Mouse (Mus musculus) MEL (cell line): ENCODE measurements at regions not wholly inside any gene's neighbourhood (a gene's known extent, or its start where the extent isn't known, plus 50 kb on each side); places are given as distances from the start of the nearest gene placed in this dataset.

Source experiments
- DNase-seq: peaks from one replicate; pipeline ENCODE4 v3.0.0; 2011; ENCODE audit warnings: low read depth, low spot score
- H3K27ac ChIP-seq: 2 replicates; pipeline ENCODE4 v1.5.1; 2012; ENCODE audit warnings: low read depth, mild to moderate bottlenecking, control low read depth, low read length, moderate library complexity; ENCODE audit not compliant: control insufficient read depth
- H3K27me3 ChIP-seq, 2 experiments: fragments of 150-350 bp in 1 of 2; sonication (generic) in 1 of 2; 2 replicates each; pipeline ENCODE4 v1.6.1; 2012; ENCODE audit warnings: low read length in 2 of 2, mild to moderate bottlenecking in 2 of 2, improper control_type of control experiment in 1 of 2, moderate library complexity in 1 of 2; ENCODE audit not compliant: insufficient read depth in 2 of 2, control insufficient read depth in 1 of 2
- H3K36me3 ChIP-seq, 2 experiments: 2 replicates each; pipeline ENCODE4 v1.6.1; 2012 to 2014; ENCODE audit warnings: low read length in 2 of 2, improper control_type of control experiment in 1 of 2, inconsistent platforms in 1 of 2, mild to moderate bottlenecking in 1 of 2; ENCODE audit not compliant: insufficient read depth in 2 of 2, control insufficient read depth in 1 of 2
- H3K4me1 ChIP-seq, 2 experiments: fragments of 150-350 bp in 1 of 2; sonication (generic) in 1 of 2; 2 replicates each; pipeline ENCODE4 v1.6.1; 2012; ENCODE audit warnings: low read length in 2 of 2, improper control_type of control experiment in 1 of 2, mild to moderate bottlenecking in 1 of 2; ENCODE audit not compliant: insufficient read depth in 2 of 2, control insufficient read depth in 1 of 2
- H3K4me3 ChIP-seq, 2 experiments: fragments of 150-350 bp in 1 of 2; sonication (generic) in 1 of 2; 2 replicates each; pipeline ENCODE4 v1.5.1; 2012; ENCODE audit warnings: low read depth in 2 of 2, low read length in 2 of 2, mild to moderate bottlenecking in 2 of 2, moderate library complexity in 2 of 2, control low read depth in 1 of 2, improper control_type of control experiment in 1 of 2; ENCODE audit not compliant: control insufficient read depth in 1 of 2, insufficient read depth in 1 of 2
- H3K79me2 ChIP-seq: 2 replicates; pipeline ENCODE4 v1.6.1; 2012; ENCODE audit warnings: mild to moderate bottlenecking, low read length, moderate library complexity; ENCODE audit not compliant: control insufficient read depth, poor library complexity, insufficient read depth
- H3K9ac ChIP-seq: 2 replicates; pipeline ENCODE4 v1.6.1; 2012; ENCODE audit warnings: low read depth, mild to moderate bottlenecking, control low read depth, low read length, moderate library complexity; ENCODE audit not compliant: control insufficient read depth, poor library complexity, severe bottlenecking
- H3K9me3 ChIP-seq: fragments of 150-350 bp; sonication (generic); replicated peaks from 2 replicates; pipeline ENCODE4 v1.6.1; 2012; ENCODE audit warnings: mild to moderate bottlenecking, low read length, improper control_type of control experiment, moderate library complexity; ENCODE audit not compliant: insufficient read depth
- CHD1 ChIP-seq: IDR thresholded peaks from 2 replicates; pipeline ENCODE4 v1.6.1; 2012; ENCODE audit warnings: low read depth, mild to moderate bottlenecking, inconsistent platforms, low read length, improper control_type of control experiment
- CHD2 ChIP-seq: IDR thresholded peaks from 2 replicates; pipeline ENCODE4 v1.6.1; 2011; ENCODE audit warnings: low read length, improper control_type of control experiment
- E2F4 ChIP-seq: IDR thresholded peaks from 2 replicates; pipeline ENCODE4 v1.6.1; 2011; ENCODE audit warnings: low read depth, low read length, improper control_type of control experiment, borderline replicate concordance
- ETS1 ChIP-seq: IDR thresholded peaks from 2 replicates; pipeline ENCODE4 v1.6.1; 2012; ENCODE audit warnings: low read depth, mild to moderate bottlenecking, inconsistent platforms, low read length, improper control_type of control experiment, moderate library complexity
- GABPA ChIP-seq: IDR thresholded peaks from 2 replicates; pipeline ENCODE4 v1.6.1; 2012; ENCODE audit warnings: low read depth, mild to moderate bottlenecking, inconsistent platforms, low read length, improper control_type of control experiment, moderate library complexity
- GATA1 ChIP-seq: IDR thresholded peaks from 2 replicates; pipeline ENCODE4 v1.6.1; 2011; ENCODE audit warnings: low read depth, low read length, improper control_type of control experiment
- HCFC1 ChIP-seq: IDR thresholded peaks from 2 replicates; pipeline ENCODE4 v1.6.1; 2012; ENCODE audit warnings: low read depth, mild to moderate bottlenecking, inconsistent platforms, low read length, improper control_type of control experiment, moderate library complexity
- JUND ChIP-seq: IDR thresholded peaks from 2 replicates; pipeline ENCODE4 v1.6.1; 2011; ENCODE audit warnings: low read depth, mild to moderate bottlenecking, improper control_type of control experiment, low read length
- KAT2A ChIP-seq: conservative IDR thresholded peaks from 2 replicates; pipeline ENCODE4 v1.6.1; 2012; ENCODE audit warnings: low read depth, low read length, improper control_type of control experiment, inconsistent platforms
- MAZ ChIP-seq: IDR thresholded peaks from 2 replicates; pipeline ENCODE4 v1.6.1; 2012; ENCODE audit warnings: low read depth, mild to moderate bottlenecking, inconsistent platforms, low read length, improper control_type of control experiment
- MYB ChIP-seq: IDR thresholded peaks from 2 replicates; pipeline ENCODE4 v1.6.1; 2011; ENCODE audit warnings: mild to moderate bottlenecking, low read depth, low read length, improper control_type of control experiment
- MYC ChIP-seq: IDR thresholded peaks from 2 replicates; pipeline ENCODE4 v1.6.1; 2011; ENCODE audit warnings: low read depth, mild to moderate bottlenecking, low read length, improper control_type of control experiment, moderate library complexity
- NELFE ChIP-seq: IDR thresholded peaks from 2 replicates; pipeline ENCODE4 v1.6.1; 2011; ENCODE audit warnings: low read depth, low read length, improper control_type of control experiment
- POLR2AphosphoS2 ChIP-seq: IDR thresholded peaks from 2 replicates; pipeline ENCODE4 v1.6.1; 2011; ENCODE audit warnings: low read length, improper control_type of control experiment
- POLR2AphosphoS5 ChIP-seq: IDR thresholded peaks from 2 replicates; pipeline ENCODE4 v1.6.1; 2012; ENCODE audit warnings: low read depth, borderline replicate concordance, mild to moderate bottlenecking, inconsistent platforms, low read length, moderate library complexity, mixed read lengths
- RAD21 ChIP-seq: IDR thresholded peaks from 2 replicates; pipeline ENCODE4 v1.6.1; 2011; ENCODE audit warnings: mild to moderate bottlenecking, low read depth, low read length, improper control_type of control experiment
- SIN3A ChIP-seq: IDR thresholded peaks from 2 replicates; pipeline ENCODE4 v1.6.1; 2012; ENCODE audit warnings: low read length, improper control_type of control experiment, inconsistent platforms
- SMC3 ChIP-seq: IDR thresholded peaks from 2 replicates; pipeline ENCODE4 v1.6.1; 2011; ENCODE audit warnings: low read depth, low read length, improper control_type of control experiment
- TBP ChIP-seq: IDR thresholded peaks from 2 replicates; pipeline ENCODE4 v1.8.0; 2011; ENCODE audit warnings: low read depth, low read length, improper control_type of control experiment
- TCF12 ChIP-seq: IDR thresholded peaks from 2 replicates; pipeline ENCODE4 v1.6.1; 2014; ENCODE audit warnings: low read depth, mild to moderate bottlenecking, inconsistent platforms, low read length, improper control_type of control experiment, moderate library complexity
- USF1 ChIP-seq: IDR thresholded peaks from 2 replicates; pipeline ENCODE4 v1.6.1; 2014; ENCODE audit warnings: low read depth, mild to moderate bottlenecking, inconsistent platforms, low read length, improper control_type of control experiment, moderate library complexity
- USF2 ChIP-seq, 2 experiments: IDR thresholded peaks; 2 replicates each; pipeline ENCODE4 v1.6.1; 2011 to 2012; ENCODE audit warnings: improper control_type of control experiment in 2 of 2, low read length in 2 of 2, borderline replicate concordance in 1 of 2, inconsistent platforms in 1 of 2, low read depth in 1 of 2, mild to moderate bottlenecking in 1 of 2; ENCODE audit not compliant: insufficient read depth in 1 of 2
- ZC3H11A ChIP-seq: IDR thresholded peaks from 2 replicates; pipeline ENCODE4 v1.6.1; 2012; ENCODE audit warnings: low read depth, mild to moderate bottlenecking, inconsistent platforms, low read length, improper control_type of control experiment
- ZKSCAN1 ChIP-seq: IDR thresholded peaks from 2 replicates; pipeline ENCODE4 v1.6.1; 2012; ENCODE audit warnings: low read depth, mild to moderate bottlenecking, inconsistent platforms, low read length, improper control_type of control experiment, moderate library complexity
- ZMIZ1 ChIP-seq: IDR thresholded peaks from 2 replicates; pipeline ENCODE4 v1.6.1; 2012; ENCODE audit warnings: low read depth, mild to moderate bottlenecking, inconsistent platforms, low read length, improper control_type of control experiment, moderate library complexity

GRCm38 (mm10) chr17:75644698-75645097 lies 93.0 kb upstream of the Fam98a start:
- H3K4me1 ChIP-seq: no peaks in the 10 kb centered on the region
- H3K27ac ChIP-seq: no peak overlapping the region
- no peaks in the 10 kb centered on the region for H3K9me3 ChIP-seq
- H3K4me3 ChIP-seq: no peak overlapping the region
- TF ChIP-seq TBP (no peak), MAZ (no peak), CHD2 (no peak), KAT2A (no peak), JUND (no peak), GABPA (no peak), USF1 (no peak), SIN3A (no peak), TCF12 (no peak), E2F4 (no peak), SMC3 (no peak), ETS1 (no peak), RAD21 (no peak), CHD1 (no peak)
- no peak overlapping the region for H3K9ac ChIP-seq
- no peaks in the 10 kb centered on the region for H3K27me3 ChIP-seq
- no peaks in the 10 kb centered on the region for H3K36me3 ChIP-seq
- H3K79me2 ChIP-seq: no peaks in the 10 kb centered on the region
- no peak for DNase-seq

- H3K27ac ChIP-seq: no peak overlapping the region
Measured at GRCm38 (mm10) chr17:75642311-75642710, 90.6 kb upstream of the Fam98a start.

More at GRCm38 (mm10) chr17:75642311-75642710, 90.6 kb upstream of the Fam98a start:
- DNase-seq: no peak
- H3K9me3 ChIP-seq: no peaks in the 10 kb centered on the region
- H3K4me1 ChIP-seq: no peaks in the 10 kb centered on the region
- TF ChIP-seq USF1: no peak
- no peak for TF ChIP-seq POLR2AphosphoS5
- no peak for TF ChIP-seq ZC3H11A
- TF ChIP-seq CHD1: no peak
- no peak for TF ChIP-seq HCFC1
- no peak for TF ChIP-seq USF2 (IDR thresholded peaks at IDR 0.05; ENCODE audit: borderline replicate concordance in 1 of 2, insufficient read depth in 1 of 2, low read depth in 1 of 2, low read length in 2 of 2)
- TF ChIP-seq NELFE: no peak
- TF ChIP-seq POLR2AphosphoS2: no peak
- no peak for TF ChIP-seq ZKSCAN1
- no peak for TF ChIP-seq MYB
- TF ChIP-seq MYC: no peak
- no peak for TF ChIP-seq ZMIZ1
- TF ChIP-seq GATA1: no peak
- TF ChIP-seq GABPA: no peak
- TF ChIP-seq SIN3A: no peak
- TF ChIP-seq SMC3: no peak
- TF ChIP-seq ETS1: no peak
- no peak for TF ChIP-seq RAD21
- H3K79me2 ChIP-seq: no peaks in the 10 kb centered on the region
- H3K9ac ChIP-seq: no peak overlapping the region
- H3K27me3 ChIP-seq: no peaks in the 10 kb centered on the region
- H3K4me3 ChIP-seq: no peak overlapping the region
- H3K36me3 ChIP-seq: no peaks in the 10 kb centered on the region
